Mouse (Mus musculus): ENCODE data around the gene Myo5c.

- TF ChIP-seq POLR2A (IDR thresholded peaks at IDR 0.05; ENCODE audit: borderline replicate concordance, control insufficient read depth, low read depth, low read length) = no peak
- no peak for TF ChIP-seq CTCF (IDR thresholded peaks at IDR 0.05; ENCODE audit: control insufficient read depth, insufficient read depth, low read length)
Observed at GRCm38 (mm10) chr9:75314517-75315105, 82.8 kb downstream of the Myo5c start.
